12 mouse cellular contexts compared by ENCODE assay signal in the genomic region with DNA sequence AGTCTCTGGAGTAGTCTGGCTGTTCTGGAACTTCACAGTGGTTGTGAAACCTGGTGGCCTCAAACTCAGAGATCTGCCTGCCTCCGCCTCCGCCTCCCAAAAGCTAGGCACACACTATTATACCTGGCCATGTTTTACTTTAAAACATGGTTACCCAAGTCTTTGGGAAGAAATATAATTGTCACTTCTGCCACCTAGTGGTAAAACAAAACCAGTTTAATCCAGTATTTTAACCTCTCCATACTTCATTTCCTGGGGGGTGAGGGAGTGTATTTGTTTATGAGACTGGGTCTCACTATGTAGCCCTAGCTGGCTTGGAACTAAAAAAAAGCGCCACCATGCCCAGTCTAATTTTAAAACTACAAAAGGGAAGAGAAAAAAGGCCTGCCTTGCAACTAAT. TPM values are rescaled to one million over a fixed set of nuclear protein-coding genes. Genes with fewer than 3 reads are reported as not detected.
A peak's percentile ranks its signal among the peaks of the same experiment; 100 is the strongest.
DNase-seq lines count a peak whose midpoint lies in the region; ATAC-seq and TF ChIP-seq lines count a peak whose summit lies in the region.
"Had no signal": no experiment of that assay in that cellular context is flagged by ENCODE, and none has a peak within 500 bp of the region (broad histone marks: within the 10 kb centered on the region; RNA-seq: fewer than 3 reads in every experiment).

No protein-coding gene starts in this region.

- peaks cover 34 to 83% of the 10 kb centered on the region in 2 experiments for H3K36me3 ChIP-seq in CH12.LX (replicated peaks in 1 of 2; ENCODE audit: control insufficient read depth in 1 of 2, insufficient read depth in 1 of 2, low read length in 1 of 2)
- peaks cover 55% of the 10 kb centered on the region for H3K36me3 ChIP-seq in limb, embryonic 14.5 days (ENCODE audit: control insufficient read depth, insufficient read depth, low read length)

- peak; percentile 41 for TF ChIP-seq RAD21 in CH12.LX (IDR thresholded peaks at IDR 0.05; ENCODE audit: low read depth, low read length)

- H3K27me3 ChIP-seq in CH12.LX (replicated peaks), result no peaks in the 10 kb centered on the region
- no peaks in the 10 kb centered on the region for H3K27me3 ChIP-seq in limb, embryonic 14.5 days (ENCODE audit: control insufficient read depth, insufficient read depth, low read length)
- H3K27me3 ChIP-seq: kidney, embryonic 15.5 days had no signal

- H3K4me2 ChIP-seq in CH12.LX (ENCODE audit: insufficient read depth, low read depth, poor library complexity, severe bottlenecking), result no peak overlapping the region
- H3K4me2 ChIP-seq in limb, embryonic 14.5 days (replicated peaks; ENCODE audit: low read depth, low read length, severe bottlenecking), result no peak overlapping the region
- H3K4me2 ChIP-seq: kidney, embryonic 15.5 days had no signal

- H3K79me2 ChIP-seq in CH12.LX (replicated peaks; ENCODE audit: control insufficient read depth, extremely low read depth, insufficient read depth, poor library complexity, severe bottlenecking), result no peaks in the 10 kb centered on the region

- H3K4me1 ChIP-seq in CH12.LX (ENCODE audit: control insufficient read depth in 1 of 2, insufficient read depth in 2 of 2), result peaks cover 0 to 18% of the 10 kb centered on the region in 2 experiments; a peak in 3 of 4 replicates
- no peaks in the 10 kb centered on the region for H3K4me1 ChIP-seq in limb, embryonic 14.5 days (ENCODE audit: control insufficient read depth, insufficient read depth, low read length)

- peak; percentile 58 for TF ChIP-seq CTCF in left cerebral cortex, adult 2 months (IDR thresholded peaks at IDR 0.05)
- peak in 1 of 2 experiments; percentile 68; a peak in 2 of 4 replicates for TF ChIP-seq CTCF in CH12.LX (conservative IDR thresholded peaks at IDR 0.05 in 1 of 2, IDR thresholded peaks at IDR 0.05 in 1 of 2; ENCODE audit: low read depth in 2 of 2, low read length in 2 of 2)

- ATAC-seq in limb, embryonic 14.5 days (ENCODE audit: low FRiP score, low read depth), result no peak

- dilution Hi-C loops in CH12.LX (cut with MboI; ENCODE audit: extremely low pct_ligation_motif_present, extremely low pct_unique_long_range_greater_than_20kb, low sequenced_read_pairs), result no loop called here

- no peak for TF ChIP-seq POLR2A in CH12.LX (IDR thresholded peaks at IDR 0.05; ENCODE audit: low read depth, low read length)
- no peak for TF ChIP-seq POLR2A in limb, embryonic 14.5 days (IDR thresholded peaks at IDR 0.05; ENCODE audit: borderline replicate concordance, extremely low read depth, insufficient read depth, insufficient read length)

- in situ Hi-C loops in CH12.LX (cut with MboI; ENCODE audit: low pct_ligation_motif_present, low pct_unique_long_range_greater_than_20kb, low sequenced_read_pairs), result no loop called here

- peak; percentile 26 for DNase-seq in embryo, embryonic 11 days
- DNase-seq in embryo, embryonic 10 days (ENCODE audit: low spot score), result no peak
- no peak for DNase-seq in left cerebral cortex, adult 2 months (ENCODE audit: extremely low spot score in 1 of 2, low spot score in 2 of 2)
- no peak for DNase-seq in left cerebral cortex, adult 11 months (ENCODE audit: low spot score)
- DNase-seq in CH12.LX (ENCODE audit: extremely low read depth), result peak; percentile 37
- DNase-seq in limb, embryonic 14.5 days (ENCODE audit: low spot score), result peak; percentile 21
- DNase-seq in kidney, adult 8-10 months, result no peak
- no peak for DNase-seq in thymus, postnatal 25 days

- H3K9ac ChIP-seq in CH12.LX (ENCODE audit: insufficient read depth, low read depth), result no peak overlapping the region
- H3K9ac ChIP-seq in limb, embryonic 14.5 days (ENCODE audit: low read depth, low read length, severe bottlenecking), result no peak overlapping the region
- H3K9ac ChIP-seq: kidney, embryonic 15.5 days had no signal

- intact Hi-C loops in left cerebral cortex, adult 2 months (cut with DNase I), result loop anchor here (5.0 kb wide), 1 partner anchor 281 kb away; a partner anchor contains a TSS

- no peak overlapping the region for H3K4me3 ChIP-seq in left cerebral cortex, adult 2 months
- no peak overlapping the region for H3K4me3 ChIP-seq in CH12.LX (replicated peaks in 1 of 3; ENCODE audit: low read depth in 2 of 3, low read length in 2 of 3, poor library complexity in 1 of 3)
- no peak overlapping the region for H3K4me3 ChIP-seq in limb, embryonic 14.5 days (replicated peaks; ENCODE audit: low read length)
- H3K4me3 ChIP-seq: kidney, embryonic 15.5 days; midbrain, embryonic 10.5 days had no signal

- no peak overlapping the region for H3K27ac ChIP-seq in left cerebral cortex, adult 2 months
- H3K27ac ChIP-seq in CH12.LX (ENCODE audit: insufficient read depth, low read depth), result no peak overlapping the region
- H3K27ac ChIP-seq in limb, embryonic 14.5 days (replicated peaks; ENCODE audit: low read depth, low read length), result no peak overlapping the region
- H3K27ac ChIP-seq: kidney, embryonic 15.5 days; midbrain, embryonic 10.5 days had no signal

- H3K9me3 ChIP-seq in CH12.LX (replicated peaks; ENCODE audit: low read length), result no peaks in the 10 kb centered on the region
- no peaks in the 10 kb centered on the region for H3K9me3 ChIP-seq in limb, embryonic 14.5 days (ENCODE audit: control insufficient read depth, low read length)
- H3K9me3 ChIP-seq: kidney, embryonic 15.5 days; midbrain, embryonic 10.5 days had no signal

- WGBS in limb, embryonic 14.5 days, result 85% methylated on average over 3 of the region's 3 CpGs

- no peak for TF ChIP-seq EP300 in CH12.LX (IDR thresholded peaks at IDR 0.05; ENCODE audit: low read length)

TF ChIP-seq in CH12.LX, 34 proteins besides CTCF, POLR2A, EP300 and RAD21:
- no peak for TF ChIP-seq HCFC1 (IDR thresholded peaks at IDR 0.05; ENCODE audit: low read depth, low read length)
- 0 out of 2 replicates have a peak, but pooled peaks have one; percentile 16 for TF ChIP-seq ELF1 (IDR thresholded peaks at IDR 0.05; ENCODE audit: low read depth, low read length)
- no peak for TF ChIP-seq RCOR1 (conservative IDR thresholded peaks at IDR 0.05; ENCODE audit: low read depth, low read length)
- TF ChIP-seq SMC3 (IDR thresholded peaks at IDR 0.05; ENCODE audit: low read depth, low read length), result peak; percentile 39
- no peak for TF ChIP-seq SIN3A (IDR thresholded peaks at IDR 0.05; ENCODE audit: low read length)

RNA-seq across cellular contexts. Expression of a gene that starts 7.1 kb away (rescaled TPM):
- 10 to 100 TPM; 20.0 to 20.1 TPM for total RNA-seq in left cerebral cortex, adult 2 months (2021)
- 17.3 and 20.1 TPM in 2 replicates for total RNA-seq in CH12.LX (2012; rRNA removed)
- 43.8 and 48.0 TPM in 2 replicates for total RNA-seq in CH12.LX (2014; rRNA removed)
- polyA plus RNA-seq in CH12.LX (2012; ENCODE audit: insufficient read length, low read depth), result 35.7 and 39.7 TPM in 2 replicates
- polyA plus RNA-seq in limb, embryonic 14.5 days (2012; rRNA removed), result 30.5 and 33.9 TPM in 2 replicates
- polyA plus RNA-seq in limb, embryonic 14.5 days (2014; fragmentation: Nextera tagmentation; extraction: Ambion mirVana), result 17.7 and 20.5 TPM in 2 replicates

RNA-seq across cellular contexts. Expression of a gene that starts 23.9 kb away (rescaled TPM):
- total RNA-seq in left cerebral cortex, adult 2 months (2021), result 1 to 10 TPM; 6.7 to 7.1 TPM
- total RNA-seq in CH12.LX (2012; rRNA removed) (10.0 and 10.4 TPM in 2 replicates), CH12.LX (2014; rRNA removed) (13.7 and 15.5 TPM in 2 replicates)
- 8.9 and 10.5 TPM in 2 replicates for polyA plus RNA-seq in CH12.LX (2012; ENCODE audit: insufficient read length, low read depth)
- 8.1 and 8.7 TPM in 2 replicates for polyA plus RNA-seq in limb, embryonic 14.5 days (2012; rRNA removed)
- polyA plus RNA-seq in limb, embryonic 14.5 days (2014; fragmentation: Nextera tagmentation; extraction: Ambion mirVana), result 7.9 and 8.8 TPM in 2 replicates

RNA-seq across cellular contexts. Expression of a gene that starts 28.7 kb away (rescaled TPM):
- 10 to 100 TPM; 73.7 to 82.1 TPM for total RNA-seq in left cerebral cortex, adult 2 months (2021)
- 15.1 and 22.5 TPM in 2 replicates for total RNA-seq in CH12.LX (2012; rRNA removed)
- 21.1 and 26.0 TPM in 2 replicates for total RNA-seq in CH12.LX (2014; rRNA removed)
- polyA plus RNA-seq in CH12.LX (2012; ENCODE audit: insufficient read length, low read depth), result 58.8 and 62.9 TPM in 2 replicates
- polyA plus RNA-seq in limb, embryonic 14.5 days (2012; rRNA removed), result 28.2 and 32.9 TPM in 2 replicates
- polyA plus RNA-seq in limb, embryonic 14.5 days (2014; fragmentation: Nextera tagmentation; extraction: Ambion mirVana), result 67.1 and 68.7 TPM in 2 replicates

RNA-seq across cellular contexts. Expression of a gene that starts 29.1 kb away (rescaled TPM):
- total RNA-seq in left cerebral cortex, adult 2 months (2021), result 100 to 1,000 TPM; 219 to 227 TPM
- total RNA-seq in CH12.LX (2012; rRNA removed) (not detected in 2 replicates), CH12.LX (2014; rRNA removed) (not detected in 2 replicates)
- not detected in 2 replicates for polyA plus RNA-seq in CH12.LX (2012; ENCODE audit: insufficient read length, low read depth)
- polyA plus RNA-seq in limb, embryonic 14.5 days (2012; rRNA removed), result 1.2 and 1.3 TPM in 2 replicates
- polyA plus RNA-seq in limb, embryonic 14.5 days (2014; fragmentation: Nextera tagmentation; extraction: Ambion mirVana), result 0.40 and 0.48 TPM in 2 replicates
- total RNA-seq: gastrocnemius, adult 8-10 months had no signal
- polyA plus RNA-seq: C2C12 had no signal

RNA-seq across cellular contexts. Expression of a gene that starts 46.8 kb away (rescaled TPM):
- total RNA-seq in left cerebral cortex, adult 2 months (2021), result 100 to 1,000 TPM; 682 to 687 TPM
- total RNA-seq in CH12.LX (2012; rRNA removed) (226 and 344 TPM in 2 replicates), CH12.LX (2014; rRNA removed) (500 and 646 TPM in 2 replicates)
- 511 and 674 TPM in 2 replicates for polyA plus RNA-seq in CH12.LX (2012; ENCODE audit: insufficient read length, low read depth)
- 498 and 671 TPM in 2 replicates for polyA plus RNA-seq in limb, embryonic 14.5 days (2012; rRNA removed)
- 1,023 and 1,208 TPM in 2 replicates for polyA plus RNA-seq in limb, embryonic 14.5 days (2014; fragmentation: Nextera tagmentation; extraction: Ambion mirVana)

Comparison
In these comparisons a context has a peak if more than half of its experiments do, and no peak if none do; other contexts are left out.
1. DNase-seq: peak in embryo, embryonic 11 days (single experiment), CH12.LX (single experiment) and limb, embryonic 14.5 days (single experiment); none in embryo, embryonic 10 days (single experiment), left cerebral cortex, adult 2 months (0 of 2), left cerebral cortex, adult 11 months (single experiment), kidney, adult 8-10 months (0 of 2) and thymus, postnatal 25 days (single experiment).